Mouse (Mus musculus) bone marrow, adult 2 months (tissue): ENCODE measurements around the gene Ppp2r1b.

Experiments used
- CTCF ChIP-seq: fragments of 200-500 bp; IDR thresholded peaks from 2 replicates; pipeline ENCODE4 v1.5.1; 2011; ENCODE audit warnings: low read length, control low read depth; ENCODE audit not compliant: control insufficient read depth, insufficient read depth
- POLR2A ChIP-seq: fragments of 200-500 bp; IDR thresholded peaks from 2 replicates; pipeline ENCODE4 v1.6.1; 2011; ENCODE audit warnings: low read depth, mild to moderate bottlenecking, control low read depth, low read length, borderline replicate concordance; ENCODE audit not compliant: control insufficient read depth

DNA sequence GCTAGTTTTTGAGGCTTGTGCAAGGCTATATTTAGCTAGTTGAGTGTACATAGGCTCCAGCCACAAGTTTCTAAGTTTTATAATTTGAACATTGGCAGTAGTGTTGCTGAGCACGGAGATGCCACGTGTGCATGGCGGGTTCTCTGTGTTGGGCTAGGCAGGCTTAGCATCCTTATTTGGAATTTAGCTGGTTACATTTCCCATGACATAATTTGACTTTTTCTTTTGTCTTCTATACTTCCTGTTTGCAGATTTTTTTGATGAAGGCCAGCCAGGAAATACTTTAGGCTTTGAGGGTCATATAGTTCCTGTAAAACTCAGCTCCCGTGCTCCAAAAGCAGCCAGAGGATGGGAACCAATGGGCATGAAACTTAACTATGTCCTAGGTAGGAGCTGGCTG is 18.7 kb downstream of the Ppp2r1b start:
- TF ChIP-seq CTCF, result no peak
- no peak for TF ChIP-seq POLR2A
